ENCODE assay signal across 32 mouse cellular contexts in the genomic region with DNA sequence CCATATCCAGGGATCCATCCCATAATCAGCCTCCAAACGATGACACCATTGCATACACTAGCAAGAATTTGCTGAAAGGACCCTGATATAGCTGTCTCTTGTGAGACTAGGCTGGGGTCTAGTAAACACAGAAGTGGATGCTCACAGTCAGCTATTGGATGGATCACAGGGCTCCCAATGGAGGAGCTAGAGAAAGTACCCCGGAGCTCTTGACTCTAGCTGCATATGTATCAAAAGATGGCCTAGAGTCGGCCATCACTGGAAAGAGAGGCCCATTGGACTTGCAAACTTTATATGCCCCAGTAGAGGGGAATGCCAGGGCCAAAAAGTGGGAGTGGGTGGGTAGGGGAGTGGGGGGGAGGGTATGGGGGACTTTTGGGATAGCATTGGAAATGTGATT. TPM values are rescaled to one million over a fixed set of nuclear protein-coding genes. Genes with fewer than 3 reads are reported as not detected.
"Had no signal": no experiment of that assay in that cellular context is flagged by ENCODE, and none has a peak within 500 bp of the region (broad histone marks: within the 10 kb centered on the region; RNA-seq: fewer than 3 reads in every experiment).

No protein-coding gene starts in this region.

RNA-seq across cellular contexts. Expression of gene Fam122c, which starts 1.6 kb away (rescaled TPM):
- total RNA-seq: gastrocnemius, adult 2 months; gastrocnemius, postnatal 14 days; heart, adult 2 months; heart, postnatal 14 days; heart, postnatal 36 days; hematopoietic stem cell, adult 5-6 weeks; layer of hippocampus, adult 2 months; layer of hippocampus, postnatal 10 days; layer of hippocampus, postnatal 25 days; left cerebral cortex, adult 2 months; left cerebral cortex, postnatal 14 days; left cerebral cortex, postnatal 36 days had no signal
- polyA plus RNA-seq: frontal cortex, adult 2 months; gonadal fat pad, adult 2 months; heart, adult 2 months; heart, embryonic 11.5 days; heart, embryonic 13.5 days; heart, embryonic 15.5 days; heart, postnatal 0 days; hindbrain, embryonic 12.5 days; hindbrain, embryonic 14.5 days; hindbrain, embryonic 16.5 days; inflammation-experienced regulatory T-cells, adult 6 months; intestine, embryonic 15.5 days; intestine, postnatal 0 days; kidney, embryonic 14.5 days; kidney, embryonic 16.5 days; limb, embryonic 10.5 days; limb, embryonic 12.5 days; limb, embryonic 14.5 days; liver, embryonic 11.5 days; liver, embryonic 13.5 days; liver, embryonic 15.5 days had no signal

RNA-seq across cellular contexts. Expression of gene Plac1, which starts 31.7 kb away (rescaled TPM):
- total RNA-seq: gastrocnemius, adult 2 months; gastrocnemius, postnatal 14 days; heart, adult 2 months; heart, postnatal 14 days; heart, postnatal 36 days; hematopoietic stem cell, adult 5-6 weeks; layer of hippocampus, adult 2 months; layer of hippocampus, postnatal 10 days; layer of hippocampus, postnatal 25 days; left cerebral cortex, adult 2 months; left cerebral cortex, postnatal 14 days; left cerebral cortex, postnatal 36 days had no signal
- polyA plus RNA-seq: heart, adult 2 months; hindbrain, embryonic 16.5 days; inflammation-experienced regulatory T-cells, adult 6 months had no signal
